Mouse (Mus musculus): Measurements from ENCODE around the gene Olah. TPM values are rescaled to one million over a fixed set of nuclear protein-coding genes. Genes with fewer than 3 reads are reported as not detected.
A peak's percentile ranks its signal among the peaks of the same experiment; 100 is the strongest.
"Not testable (repeated sequence)": the region's sequence is repeated elsewhere in the genome, so short reads cannot be mapped to it uniquely, and the experiment has no call there.

Olah gene
- polyA plus RNA-seq (2015; fragmentation: Nextera tagmentation; extraction: Ambion mirVana), result 0.10 TPM in 2 replicates

GRCm38 (mm10) chr2:3397110-3397509 lies at the start of gene Olah:
Gene Olah, minus strand, starts transcription at chr2:3397210.
- H3K4me1 ChIP-seq (ENCODE audit: control insufficient read depth, insufficient read depth, low read depth, low read length); H3K4me3 ChIP-seq (ENCODE audit: low read length): not testable (repeated sequence)

GRCm38 (mm10) chr2:3445984-3446383 lies 49.0 kb upstream of the Olah start:
- H3K36me3 ChIP-seq (ENCODE audit: control insufficient read depth, insufficient read depth, low read length), result peaks cover 14% of the 10 kb centered on the region
- no peaks in the 10 kb centered on the region for H3K4me1 ChIP-seq (ENCODE audit: control insufficient read depth, insufficient read depth, low read depth, low read length)
- H3K9ac ChIP-seq (ENCODE audit: low read depth, low read length), result no peak overlapping the region
- H3K9me3 ChIP-seq (ENCODE audit: control insufficient read depth, low read length), result no peaks in the 10 kb centered on the region
- no peak overlapping the region for H3K27ac ChIP-seq (ENCODE audit: low read depth, low read length)
- ATAC-seq, result no peak
- WGBS, result 79% methylated on average over 4 of the region's 4 CpGs
- no peaks in the 10 kb centered on the region for H3K27me3 ChIP-seq (replicated peaks; ENCODE audit: control insufficient read depth, insufficient read depth, low read length)
- no peak overlapping the region for H3K4me3 ChIP-seq (ENCODE audit: low read length)
- H3K4me2 ChIP-seq (ENCODE audit: low read length), result no peak overlapping the region

More at GRCm38 (mm10) chr2:3397110-3397509, at the start of gene Olah:
- not testable (repeated sequence) for H3K9ac ChIP-seq (ENCODE audit: low read depth, low read length); H3K4me2 ChIP-seq (ENCODE audit: low read length); H3K9me3 ChIP-seq (ENCODE audit: control insufficient read depth, low read length); H3K36me3 ChIP-seq (ENCODE audit: control insufficient read depth, insufficient read depth, low read length); H3K27ac ChIP-seq (ENCODE audit: low read depth, low read length); H3K27me3 ChIP-seq (replicated peaks; ENCODE audit: control insufficient read depth, insufficient read depth, low read length); ATAC-seq
- 73% methylated on average over 10 of the region's 10 CpGs for WGBS

- WGBS, result 67% methylated on average over 7 of the region's 7 CpGs
- Histone ChIP-seq H3K4me3 (ENCODE audit: low read length) (no peak overlapping the region), H3K36me3 (ENCODE audit: control insufficient read depth, insufficient read depth, low read length) (peaks cover 14% of the 10 kb centered on the region)
Measured at GRCm38 (mm10) chr2:3444206-3444605, 47.2 kb upstream of the Olah start.

GRCm38 (mm10) chr2:3437956-3438355 lies 40.9 kb upstream of the Olah start:
- no peak overlapping the region for H3K4me3 ChIP-seq (ENCODE audit: low read length)
- no peak overlapping the region for H3K27ac ChIP-seq (ENCODE audit: low read depth, low read length)
- no peaks in the 10 kb centered on the region for H3K9me3 ChIP-seq (ENCODE audit: control insufficient read depth, low read length)
- no peaks in the 10 kb centered on the region for H3K27me3 ChIP-seq (replicated peaks; ENCODE audit: control insufficient read depth, insufficient read depth, low read length)
- 49% methylated on average over 7 of the region's 7 CpGs for WGBS
- H3K36me3 ChIP-seq (ENCODE audit: control insufficient read depth, insufficient read depth, low read length), result peaks cover 6% of the 10 kb centered on the region; the same call in 1 of the 2 replicates
- no peaks in the 10 kb centered on the region for H3K4me1 ChIP-seq (ENCODE audit: control insufficient read depth, insufficient read depth, low read depth, low read length)
- H3K4me2 ChIP-seq (ENCODE audit: low read length), result no peak overlapping the region
- H3K9ac ChIP-seq (ENCODE audit: low read depth, low read length), result no peak overlapping the region
- ATAC-seq, result no peak

More at GRCm38 (mm10) chr2:3444206-3444605, 47.2 kb upstream of the Olah start:
- no peaks in the 10 kb centered on the region for H3K27me3 ChIP-seq (replicated peaks; ENCODE audit: control insufficient read depth, insufficient read depth, low read length)
- no peak overlapping the region for H3K4me2 ChIP-seq (ENCODE audit: low read length)
- H3K9me3 ChIP-seq (ENCODE audit: control insufficient read depth, low read length), result no peaks in the 10 kb centered on the region
- H3K4me1 ChIP-seq (ENCODE audit: control insufficient read depth, insufficient read depth, low read depth, low read length), result no peaks in the 10 kb centered on the region
- no peak overlapping the region for H3K27ac ChIP-seq (ENCODE audit: low read depth, low read length)
- ATAC-seq, result no peak
- no peak overlapping the region for H3K9ac ChIP-seq (ENCODE audit: low read depth, low read length)

- no peaks in the 10 kb centered on the region for H3K27me3 ChIP-seq (replicated peaks; ENCODE audit: control insufficient read depth, insufficient read depth, low read length)
- H3K4me1 ChIP-seq (ENCODE audit: control insufficient read depth, insufficient read depth, low read depth, low read length), result no peaks in the 10 kb centered on the region
- no peak overlapping the region for H3K4me3 ChIP-seq (ENCODE audit: low read length)
- H3K9ac ChIP-seq (ENCODE audit: low read depth, low read length), result no peak overlapping the region
- peaks cover 5% of the 10 kb centered on the region; the same call in 1 of the 2 replicates for H3K36me3 ChIP-seq (ENCODE audit: control insufficient read depth, insufficient read depth, low read length)
- ATAC-seq, result no peak
- H3K4me2 ChIP-seq (ENCODE audit: low read length), result no peak overlapping the region
- no peak overlapping the region for H3K27ac ChIP-seq (ENCODE audit: low read depth, low read length)
- 83% methylated on average over 6 of the region's 6 CpGs for WGBS
- no peaks in the 10 kb centered on the region for H3K9me3 ChIP-seq (ENCODE audit: control insufficient read depth, low read length)
Measured at GRCm38 (mm10) chr2:3435369-3436061, 38.5 kb upstream of the Olah start.

- no peak overlapping the region for H3K27ac ChIP-seq (ENCODE audit: low read depth, low read length)
- no peak overlapping the region for H3K4me3 ChIP-seq (ENCODE audit: low read length)
- no peak overlapping the region for H3K9ac ChIP-seq (ENCODE audit: low read depth, low read length)
- H3K4me1 ChIP-seq (ENCODE audit: control insufficient read depth, insufficient read depth, low read depth, low read length), result no peaks in the 10 kb centered on the region
- H3K4me2 ChIP-seq (ENCODE audit: low read length), result no peak overlapping the region
- no peaks in the 10 kb centered on the region for H3K9me3 ChIP-seq (ENCODE audit: control insufficient read depth, low read length)
- WGBS, result 95% methylated on average over 9 of the region's 9 CpGs
- peaks cover 2% of the 10 kb centered on the region; the same call in 1 of the 2 replicates for H3K36me3 ChIP-seq (ENCODE audit: control insufficient read depth, insufficient read depth, low read length)
- no peaks in the 10 kb centered on the region for H3K27me3 ChIP-seq (replicated peaks; ENCODE audit: control insufficient read depth, insufficient read depth, low read length)
- no peak for ATAC-seq
Measured at GRCm38 (mm10) chr2:3430956-3431355, 33.9 kb upstream of the Olah start.

- Histone ChIP-seq H3K9me3 (ENCODE audit: control insufficient read depth, low read length) (no peaks in the 10 kb centered on the region), H3K4me3 (ENCODE audit: low read length) (peak overlapping the region; percentile 74), H3K9ac (ENCODE audit: low read depth, low read length) (peak overlapping the region; percentile 70), H3K4me2 (ENCODE audit: low read length) (peak overlapping the region; percentile 95), H3K4me1 (ENCODE audit: control insufficient read depth, insufficient read depth, low read depth, low read length) (peaks cover 3% of the 10 kb centered on the region), H3K36me3 (ENCODE audit: control insufficient read depth, insufficient read depth, low read length) (no peaks in the 10 kb centered on the region), H3K27ac (ENCODE audit: low read depth, low read length) (no peak overlapping the region), H3K27me3 (replicated peaks; ENCODE audit: control insufficient read depth, insufficient read depth, low read length) (no peaks in the 10 kb centered on the region)
- no peak for ATAC-seq
- WGBS, result 7% methylated on average over 9 of the region's 10 CpGs
Measured at GRCm38 (mm10) chr2:3424579-3424910, 27.5 kb upstream of the Olah start.

GRCm38 (mm10) chr2:3423841-3424578 lies 27.0 kb upstream of the Olah start, which contains the start of gene Dclre1c:
Gene Dclre1c, plus strand, starts transcription at chr2:3424131.
- no peak within 1 kb of the TSS for H3K27ac ChIP-seq (ENCODE audit: low read depth, low read length)

GRCm38 (mm10) chr2:3422548-3422947 lies 25.5 kb upstream of the Olah start, which contains the start of gene Meig1:
Gene Meig1, minus strand, starts transcription at chr2:3422648.
- Histone ChIP-seq H3K9me3 (ENCODE audit: control insufficient read depth, low read length) (no peaks in the 10 kb centered on the region), H3K9ac (ENCODE audit: low read depth, low read length) (no peak within 1 kb of the TSS), H3K4me2 (ENCODE audit: low read length) (peak within 1 kb of the TSS; percentile 95; the same call in 1 of the 2 replicates), H3K4me1 (ENCODE audit: control insufficient read depth, insufficient read depth, low read depth, low read length) (peaks cover 3% of the 10 kb centered on the region), H3K27ac (ENCODE audit: low read depth, low read length) (no peak within 1 kb of the TSS), H3K4me3 (ENCODE audit: low read length) (no peak within 1 kb of the TSS), H3K36me3 (ENCODE audit: control insufficient read depth, insufficient read depth, low read length) (no peaks in the 10 kb centered on the region), H3K27me3 (replicated peaks; ENCODE audit: control insufficient read depth, insufficient read depth, low read length) (no peaks in the 10 kb centered on the region)
- WGBS, result 69% methylated on average over 3 of the region's 3 CpGs
- ATAC-seq, result no peak

More at GRCm38 (mm10) chr2:3423841-3424578, 27.0 kb upstream of the Olah start, which contains the start of gene Dclre1c:
- Histone ChIP-seq H3K9me3 (ENCODE audit: control insufficient read depth, low read length) (no peaks in the 10 kb centered on the region), H3K9ac (ENCODE audit: low read depth, low read length) (peak within 1 kb of the TSS; percentile 70), H3K4me2 (ENCODE audit: low read length) (peak within 1 kb of the TSS; percentile 95), H3K36me3 (ENCODE audit: control insufficient read depth, insufficient read depth, low read length) (no peaks in the 10 kb centered on the region), H3K4me3 (ENCODE audit: low read length) (peak within 1 kb of the TSS; percentile 74), H3K4me1 (ENCODE audit: control insufficient read depth, insufficient read depth, low read depth, low read length) (peaks cover 3% of the 10 kb centered on the region), H3K27me3 (replicated peaks; ENCODE audit: control insufficient read depth, insufficient read depth, low read length) (no peaks in the 10 kb centered on the region)
- WGBS, result 1% methylated on average over 29 of the region's 29 CpGs
- peak; percentile 99 for ATAC-seq
